Mouse (Mus musculus) left cerebral cortex, adult 8-10 months (tissue): ENCODE data around the gene Mrpl18. TPM values are rescaled to one million over a fixed set of nuclear protein-coding genes. Genes with fewer than 3 reads are reported as not detected.
"Not testable (repeated sequence)": the region's sequence is repeated elsewhere in the genome, so short reads cannot be mapped to it uniquely, and the experiment has no call there.

Experiments used
- DNase-seq, 2 experiments: peaks; one replicate each; pipeline ENCODE4 v3.0.0; 2022; ENCODE audit warnings: low spot score in 2 of 2
- total RNA-seq, 4 experiments: library from RNA; stranded (reverse); gene quantifications; 2 replicates each; pipeline ENCODE4 v1.2.4; 2022

Mrpl18 gene
- 10 to 100 TPM; 54.3 to 65.1 (median 61.2) TPM for total RNA-seq

DNA sequence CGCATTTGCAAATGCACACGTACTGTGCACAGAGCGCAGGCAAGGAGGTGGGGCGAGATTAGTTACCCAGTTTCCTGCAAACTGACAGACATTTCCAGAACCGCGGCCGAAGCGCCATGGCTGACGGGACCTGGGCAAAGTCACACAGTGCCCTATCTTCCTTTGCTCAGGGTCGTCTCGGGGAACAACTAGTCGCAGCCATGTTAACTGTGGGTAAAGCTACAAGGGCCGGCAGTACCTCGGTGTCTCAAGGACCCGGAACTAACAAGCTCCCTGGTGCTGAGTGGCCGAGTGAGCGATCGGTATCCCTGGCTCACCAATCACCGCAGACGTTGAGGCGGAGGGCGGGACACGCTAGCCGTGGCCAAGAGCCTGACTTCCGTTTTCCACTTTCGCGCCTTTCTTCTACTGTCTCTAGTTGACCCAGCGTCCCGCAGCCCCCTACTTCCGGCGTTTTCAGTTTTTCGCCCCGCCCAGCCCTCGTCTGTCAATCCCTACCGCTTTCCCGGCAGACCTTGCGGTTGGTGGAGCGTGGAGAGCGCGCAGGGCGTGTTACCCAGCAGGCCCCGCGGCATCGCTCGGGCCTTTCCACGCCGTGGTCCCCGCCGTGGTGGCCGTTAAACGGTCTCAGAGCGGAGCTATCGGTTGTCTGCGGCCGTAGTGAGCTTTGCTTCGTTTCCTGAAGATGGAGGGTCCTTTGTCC lies at the start of gene Mrpl18:
Gene Mrpl18, minus strand, starts transcription at position 465 of the 703 bp plus-strand sequence.
- peak; percentile 92 to 100 for DNase-seq

- DNase-seq, result no peak
Observed at GRCm38 (mm10) chr17:12963476-12963875, 47.3 kb upstream of the Mrpl18 start.

GRCm38 (mm10) chr17:12960331-12960873 lies 44.3 kb upstream of the Mrpl18 start, which contains the start of gene Acat2:
Acat2 (minus strand) TSS chr17:12960747.
- DNase-seq, result peak; percentile 92 to 95

DNA sequence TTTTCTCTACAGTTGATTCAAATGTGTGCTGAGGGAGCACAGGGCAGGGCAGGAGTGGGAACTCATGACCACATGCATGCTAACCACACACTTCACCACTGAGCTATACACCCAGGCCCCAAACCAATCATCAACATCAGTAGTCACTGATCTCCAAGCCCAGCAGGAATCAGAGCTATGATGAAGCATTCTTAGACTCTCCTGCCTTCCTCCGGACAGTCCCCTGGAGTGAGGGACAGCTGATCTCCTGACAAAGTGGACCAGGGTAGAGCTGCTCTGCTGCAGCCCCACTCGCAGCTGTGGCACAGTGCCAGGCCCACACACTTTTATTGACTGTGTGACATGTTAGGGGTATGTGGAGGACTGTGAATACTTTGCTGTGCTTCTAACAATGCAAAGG lies 43.2 kb upstream of the Mrpl18 start:
- not testable (repeated sequence) for DNase-seq

DNA sequence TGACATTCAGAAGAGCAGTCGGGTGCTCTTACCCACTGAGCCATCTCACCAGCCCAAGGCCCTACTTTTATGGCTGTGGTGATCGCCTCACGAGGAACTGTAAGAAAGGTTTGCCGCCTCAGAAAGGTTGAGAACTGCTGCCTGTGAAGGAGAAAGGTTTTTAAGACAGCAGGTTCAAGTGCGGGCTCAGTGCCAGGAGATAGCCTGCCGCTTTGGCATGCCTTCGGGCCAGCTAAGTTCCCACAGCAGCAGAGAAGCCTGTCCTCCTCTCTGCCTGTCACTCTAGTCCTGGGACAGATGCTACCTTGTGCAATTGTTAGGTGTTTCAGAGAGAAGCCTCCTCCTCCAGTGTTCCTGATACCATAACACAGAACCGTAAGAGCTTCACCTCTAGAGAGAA lies 40.5 kb upstream of the Mrpl18 start:
- no peak for DNase-seq

- DNase-seq, result no peak
Observed at GRCm38 (mm10) chr17:12949669-12950068, 33.5 kb upstream of the Mrpl18 start.

GRCm38 (mm10) chr17:12942459-12943162 lies 26.5 kb upstream of the Mrpl18 start:
- DNase-seq, result no peak

DNA sequence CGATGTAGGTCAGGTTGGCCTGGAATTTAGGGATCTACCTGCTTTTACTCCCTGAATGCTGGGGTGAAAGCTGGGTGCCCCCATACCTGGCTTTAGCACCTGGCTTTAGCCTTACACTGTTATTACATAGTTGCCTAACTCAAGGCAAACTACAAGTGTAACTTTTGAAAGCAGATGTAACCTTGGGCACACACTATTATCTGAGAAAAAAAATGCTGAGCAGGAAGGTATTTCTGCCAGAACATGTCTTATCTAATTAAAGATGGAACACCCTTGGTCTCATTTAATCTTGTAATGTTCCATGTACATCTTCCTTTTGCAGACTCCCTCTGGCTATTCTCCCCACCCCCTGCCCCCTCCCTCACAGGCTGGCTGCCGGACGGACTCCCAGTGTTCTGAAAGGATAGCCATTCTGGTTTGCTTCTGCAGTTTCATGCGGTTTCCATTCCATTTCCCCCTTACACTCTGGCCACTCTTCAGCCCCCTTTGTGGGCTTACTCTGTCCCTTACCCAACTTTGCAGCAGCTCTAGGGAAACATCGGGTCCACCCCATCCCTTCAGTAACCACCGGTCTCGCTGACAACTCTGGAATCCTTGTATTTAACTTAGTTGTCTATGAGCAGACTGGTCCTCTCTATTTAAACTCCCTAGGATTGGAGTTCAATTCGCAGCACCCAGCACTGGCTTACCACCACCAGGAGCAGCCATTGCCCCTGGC lies 25.6 kb upstream of the Mrpl18 start:
- no peak for DNase-seq

DNA sequence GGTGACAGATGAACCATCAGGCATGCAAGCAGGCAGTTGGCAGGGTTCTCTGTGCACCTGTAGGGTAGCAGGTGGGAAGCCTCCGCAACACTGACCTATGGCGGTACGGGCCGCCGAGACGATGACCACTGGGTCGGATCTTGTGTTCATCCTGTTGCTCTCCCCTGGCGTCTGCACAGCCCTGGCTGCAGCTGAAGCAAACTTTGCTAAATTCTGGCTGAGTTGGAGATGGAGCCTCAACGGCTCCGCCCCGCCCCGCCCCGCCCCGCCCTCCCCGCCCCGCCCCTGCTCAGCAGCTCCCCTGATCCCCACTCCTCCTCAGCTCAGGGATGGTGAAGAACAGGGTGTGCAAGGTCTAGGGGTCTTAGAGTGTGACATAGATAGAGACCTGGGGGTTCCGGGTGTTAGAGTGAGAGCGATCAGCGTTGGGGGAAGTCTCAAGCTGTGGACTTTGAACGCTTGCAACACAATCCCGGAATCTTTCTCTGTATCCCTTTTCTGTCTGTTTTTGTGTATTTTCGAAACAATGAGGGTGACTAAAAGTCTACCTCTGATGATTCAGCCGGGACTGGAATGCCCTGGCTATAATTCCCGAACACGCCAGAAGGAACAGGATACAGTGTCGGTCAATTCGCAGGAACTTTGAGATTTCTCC lies 24.1 kb upstream of the Mrpl18 start, which contains the start of gene Acat3:
Gene Acat3, minus strand, starts transcription at position 450 of the 655 bp plus-strand sequence.
- no peak for DNase-seq

DNA sequence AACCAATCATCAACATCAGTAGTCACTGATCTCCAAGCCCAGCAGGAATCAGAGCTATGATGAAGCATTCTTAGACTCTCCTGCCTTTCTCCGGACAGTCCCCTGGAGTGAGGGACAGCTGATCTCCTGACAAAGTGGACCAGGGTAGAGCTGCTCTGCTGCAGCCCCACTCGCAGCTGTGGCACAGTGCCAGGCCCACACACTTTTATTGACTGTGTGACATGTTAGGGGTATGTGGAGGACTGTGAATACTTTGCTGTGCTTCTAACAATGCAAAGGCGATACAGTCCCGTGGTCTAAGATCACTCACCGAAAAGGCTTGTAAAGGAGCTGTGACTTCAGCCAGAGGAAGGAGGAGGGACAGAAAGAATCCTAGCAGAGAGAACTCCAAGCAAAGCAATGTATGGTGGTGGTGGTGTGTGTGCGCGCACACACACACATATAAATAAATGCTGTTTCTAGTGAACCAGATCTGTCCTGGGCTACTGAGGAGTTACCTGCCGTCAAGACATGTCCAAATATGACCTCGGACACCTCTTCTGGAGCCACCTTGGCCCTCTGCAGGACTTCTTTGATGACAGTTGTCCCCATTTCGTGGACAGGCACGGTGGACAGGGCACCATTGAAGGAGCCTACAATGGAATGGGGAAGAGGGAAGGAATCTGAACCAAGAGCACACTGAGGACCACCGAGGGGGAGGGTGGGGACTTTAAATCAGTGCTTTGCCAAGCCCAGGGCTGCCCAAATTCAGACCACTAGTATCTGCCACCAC lies 23.4 kb upstream of the Mrpl18 start:
- not testable (repeated sequence) for DNase-seq

DNA sequence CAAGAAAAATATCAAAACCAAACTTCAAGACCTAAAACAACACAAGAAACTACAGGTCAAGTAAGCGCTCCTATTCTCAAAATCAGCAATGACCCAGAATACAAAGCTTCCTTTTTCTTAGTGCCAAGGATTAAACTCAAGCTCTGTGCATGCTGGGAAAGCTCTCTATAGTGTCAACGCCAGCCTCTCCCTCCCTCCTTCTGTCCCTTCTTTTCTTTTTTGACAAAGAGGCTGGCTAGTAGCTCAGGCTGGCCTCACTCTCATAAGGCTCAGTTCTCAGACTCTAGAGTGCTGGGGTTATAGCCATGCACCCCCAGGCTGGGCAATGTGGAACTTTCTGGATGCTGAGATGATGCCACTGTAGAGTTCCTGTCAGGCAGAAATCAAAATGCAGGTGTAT lies 21.9 kb upstream of the Mrpl18 start:
- DNase-seq, result no peak

DNA sequence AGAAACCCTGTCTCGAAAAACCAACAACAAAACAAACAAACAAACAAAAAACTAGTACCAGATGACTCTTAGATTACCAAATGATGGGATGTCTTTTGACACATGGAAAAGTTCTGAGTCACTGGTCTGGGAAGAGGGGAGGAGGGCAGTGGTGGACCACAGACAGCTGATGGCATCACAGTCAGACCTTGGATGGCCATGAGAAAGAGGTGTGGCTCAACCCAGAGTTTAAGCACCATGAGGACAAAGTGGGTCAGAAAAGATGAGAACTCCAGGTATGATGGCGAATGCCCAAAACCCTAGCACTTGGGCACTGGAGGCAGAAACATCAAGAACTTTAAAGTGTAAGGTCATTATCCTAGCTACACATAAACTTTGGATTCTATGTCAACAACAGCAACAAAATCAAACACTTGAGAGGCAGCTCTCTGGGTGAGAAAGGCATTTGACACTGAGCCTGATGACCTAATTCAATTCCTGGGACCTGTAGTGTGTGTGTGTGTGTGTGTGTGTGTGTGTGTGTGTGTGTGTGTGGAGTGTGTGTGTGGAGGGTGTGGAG lies 21.3 kb upstream of the Mrpl18 start:
- DNase-seq, result no peak

DNA sequence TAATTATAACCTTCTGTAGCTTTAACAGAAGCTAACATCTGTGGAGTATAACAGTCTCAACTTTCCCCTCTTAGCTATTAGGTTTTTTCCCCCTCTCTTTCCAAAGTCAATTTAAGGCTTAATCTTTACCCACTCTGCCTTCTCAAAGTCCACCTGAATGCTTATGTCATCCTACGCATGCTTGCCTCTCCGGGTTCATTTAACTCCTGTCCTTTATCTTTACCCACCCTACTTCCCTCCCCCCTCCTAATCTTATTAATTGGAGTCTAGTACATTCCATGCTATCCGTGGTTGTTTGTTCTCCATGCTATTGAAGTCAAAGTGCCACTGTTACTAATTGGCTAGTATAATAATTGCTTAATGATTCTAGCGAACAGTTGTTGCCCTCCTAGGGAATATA lies 19.6 kb upstream of the Mrpl18 start:
- DNase-seq, result no peak

DNA sequence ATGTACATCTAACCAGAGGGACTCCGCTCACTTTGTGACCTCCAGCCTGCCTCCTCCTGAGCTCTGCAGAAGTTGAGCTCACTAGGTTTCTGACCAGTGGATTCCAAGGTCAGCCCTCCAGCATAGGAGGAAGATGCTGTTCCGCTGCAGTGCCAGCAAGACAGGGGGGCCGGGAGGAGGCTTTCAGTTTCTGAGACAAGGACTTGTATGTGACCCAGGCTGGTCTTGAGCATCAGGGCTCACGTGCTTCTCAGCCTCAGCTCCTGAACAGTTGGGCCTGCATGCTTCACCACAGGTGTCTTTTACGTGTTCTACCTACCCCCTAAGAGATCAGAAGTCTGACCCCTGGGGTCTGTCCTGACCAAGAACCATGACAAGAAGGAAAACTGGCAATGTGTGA lies 15.4 kb upstream of the Mrpl18 start:
- not testable (repeated sequence) for DNase-seq

GRCm38 (mm10) chr17:12925703-12926180 lies 9.6 kb upstream of the Mrpl18 start:
- DNase-seq, result no peak

GRCm38 (mm10) chr17:12925001-12925400 lies 8.9 kb upstream of the Mrpl18 start:
- DNase-seq, result no peak

- no peak for DNase-seq
Observed at GRCm38 (mm10) chr17:12921073-12921472, 4.9 kb upstream of the Mrpl18 start.

DNA sequence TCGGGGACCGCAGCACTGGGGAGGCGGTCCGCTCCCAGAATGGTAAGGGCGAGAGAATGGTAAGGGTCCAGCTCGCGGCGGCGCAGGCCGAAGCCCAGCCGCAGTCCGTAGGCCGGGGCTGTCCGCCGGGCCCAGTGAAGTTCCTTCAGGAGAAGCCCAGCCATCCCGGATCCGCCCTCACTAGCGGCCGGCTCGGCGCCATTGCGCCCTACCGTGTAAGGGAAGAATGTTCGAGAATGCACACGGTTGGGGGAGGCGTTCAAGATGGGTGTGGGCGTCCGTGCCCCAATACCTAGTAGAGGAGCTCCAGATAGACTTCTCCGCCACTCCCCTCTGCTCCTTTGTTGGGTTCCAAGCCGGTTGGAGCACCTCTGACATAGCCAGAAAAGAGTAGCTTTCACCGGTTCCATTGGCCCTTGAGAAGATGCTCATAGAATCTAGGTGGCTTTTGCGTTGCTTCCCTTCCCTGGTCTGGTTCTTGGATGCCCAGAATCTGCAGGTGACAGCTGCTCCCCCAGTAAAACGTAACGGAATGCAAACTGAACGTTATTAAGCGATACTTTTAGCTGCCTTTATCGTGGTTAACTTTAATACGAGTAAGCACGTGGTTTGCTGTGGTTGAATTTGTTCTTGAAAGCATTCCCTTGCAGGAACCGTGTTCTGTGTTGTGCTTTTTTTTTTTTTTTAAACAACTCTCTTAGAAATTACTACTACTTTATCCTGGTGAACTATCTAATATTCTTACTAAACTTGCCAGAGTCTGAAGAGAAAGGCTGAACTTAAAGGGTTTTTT lies 639 bp upstream of the Mrpl18 start:
- DNase-seq, result peak in 1 of 2 experiments; percentile 36

DNA sequence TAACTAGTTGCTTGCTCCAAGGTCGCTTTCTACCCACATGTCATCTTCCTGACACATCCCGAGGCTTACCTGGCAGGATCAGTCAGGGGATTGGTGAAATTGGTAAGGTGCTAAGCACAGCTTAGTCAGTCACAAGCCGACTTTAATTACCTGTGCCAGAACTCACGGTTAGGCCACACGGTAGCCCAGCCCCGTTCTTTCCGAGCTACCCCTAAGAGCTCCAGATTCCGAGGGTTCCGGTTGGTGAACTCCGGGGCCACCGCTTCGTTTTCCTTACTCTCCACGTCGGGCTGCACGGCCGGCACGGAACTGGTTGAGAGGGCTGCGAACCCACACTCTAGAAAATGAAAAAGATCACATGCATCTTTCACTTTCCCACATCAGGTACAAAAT lies 661 bp downstream of the Mrpl18 start, which contains the start of gene Tcp1:
Gene Tcp1, plus strand, starts transcription at position 214 of the 393 bp plus-strand sequence.
- DNase-seq, result no peak
